8 mouse cellular contexts compared by ENCODE assay signal in the genomic region with DNA sequence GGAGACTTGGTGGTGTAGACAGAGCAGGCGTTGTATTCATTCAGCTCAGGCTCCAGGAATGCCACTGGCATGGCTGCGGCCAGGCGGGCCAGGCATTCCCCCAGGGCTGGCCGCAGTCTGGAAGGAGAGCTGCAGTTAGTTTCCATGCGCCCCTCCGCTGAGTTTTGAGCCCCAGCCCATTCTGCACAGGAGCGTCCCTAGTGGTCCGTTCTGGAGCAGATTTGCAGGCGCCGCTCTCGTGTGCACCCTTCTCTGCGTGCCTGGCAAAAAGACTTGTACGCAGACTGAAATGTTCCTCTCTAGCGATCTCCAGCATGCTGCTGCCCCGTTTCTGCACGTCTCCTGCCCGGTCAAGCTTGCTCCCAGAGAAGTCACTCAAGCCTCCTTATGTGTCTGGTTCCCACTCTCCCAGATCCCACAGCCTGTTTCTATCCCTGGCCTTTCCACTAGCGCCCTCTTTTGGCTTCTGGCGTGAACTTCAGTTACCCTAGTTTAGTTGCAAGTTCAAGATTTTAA.
DNase-seq lines count a peak whose midpoint lies in the region; ATAC-seq and TF ChIP-seq lines count a peak whose summit lies in the region.

No protein-coding gene starts in this region.

- TF ChIP-seq EP300 in heart, adult 2 months (IDR thresholded peaks at IDR 0.05; ENCODE audit: insufficient read depth, low read depth, low read length), result no peak

- no peaks in the 10 kb centered on the region for H3K79me2 ChIP-seq in heart, adult 2 months (replicated peaks; ENCODE audit: control insufficient read depth, insufficient read depth, low read length)

- H3K9me3 ChIP-seq in ES-E14 (ENCODE audit: control insufficient read depth, insufficient read depth, low read depth, low read length), result no peaks in the 10 kb centered on the region
- no peaks in the 10 kb centered on the region for H3K9me3 ChIP-seq in midbrain, embryonic 12.5 days

- no peak overlapping the region for H3K4me3 ChIP-seq in heart, adult 2 months
- H3K4me3 ChIP-seq in ES-E14 (ENCODE audit: insufficient read depth in 1 of 2, low read depth in 1 of 2, low read length in 2 of 2, poor library complexity in 1 of 2, severe bottlenecking in 1 of 2), result peak overlapping the region; percentile 54 to 55; a peak in 3 of 4 replicates
- 0 out of 2 replicates have a peak overlapping the region, but pooled peaks have one; percentile 10 for H3K4me3 ChIP-seq in midbrain, embryonic 12.5 days

- WGBS in heart, adult 2 months, result 7% methylated on average over 19 of the region's 19 CpGs
- 8% methylated on average over 19 of the region's 19 CpGs for WGBS in midbrain, embryonic 12.5 days

- intact Hi-C loops in heart, adult 2 months (cut with DNase I), result no loop called here
- intact Hi-C loops in heart, postnatal 25 days (cut with DNase I), result no loop called here

- in situ Hi-C loops in ES-E14 (cut with MboI; ENCODE audit: low sequenced_read_pairs in 2 of 2, unreplicated experiment in 2 of 2), result no loop called here

- H3K4me2 ChIP-seq in midbrain, embryonic 12.5 days (replicated peaks), result no peak overlapping the region; the same call in 1 of the 2 replicates

- DNase-seq in heart, adult 2 months, result no peak
- DNase-seq in heart, postnatal 25 days (ENCODE audit: low spot score), result no peak
- no peak for DNase-seq in ES-E14 (ENCODE audit: low read depth, low spot score)
- peak; percentile 45 for DNase-seq in fibroblast of lung, adult 2 months (ENCODE audit: low read depth)
- peak; percentile 22 for DNase-seq in kidney, adult 9 months
- no peak for DNase-seq in natural killer cell, adult 2 months (ENCODE audit: low spot score in 2 of 2)
- DNase-seq in cerebellum, adult 9-11 months, result no peak

- no peaks in the 10 kb centered on the region for H3K4me1 ChIP-seq in heart, adult 2 months (ENCODE audit: control insufficient read depth, insufficient read depth, low read length)
- peaks cover 0 to 10% of the 10 kb centered on the region in 2 experiments; a peak in 1 of 4 replicates for H3K4me1 ChIP-seq in ES-E14 (ENCODE audit: control insufficient read depth in 2 of 2, insufficient read depth in 2 of 2, low read length in 2 of 2, poor library complexity in 1 of 2)
- H3K4me1 ChIP-seq in midbrain, embryonic 12.5 days, result no peaks in the 10 kb centered on the region

- H3K27ac ChIP-seq in heart, adult 2 months, result no peak overlapping the region
- H3K27ac ChIP-seq in ES-E14 (ENCODE audit: insufficient read depth, low read depth, low read length, poor library complexity, severe bottlenecking), result no peak overlapping the region
- H3K27ac ChIP-seq in midbrain, embryonic 12.5 days (replicated peaks), result no peak overlapping the region

- H3K36me3 ChIP-seq in heart, adult 2 months (ENCODE audit: control insufficient read depth, insufficient read depth, low read length), result no peaks in the 10 kb centered on the region
- peaks cover 6% of the 10 kb centered on the region; the same call in 1 of the 2 replicates for H3K36me3 ChIP-seq in ES-E14 (ENCODE audit: control insufficient read depth, insufficient read depth, low read length, poor library complexity, severe bottlenecking)
- H3K36me3 ChIP-seq in midbrain, embryonic 12.5 days, result no peaks in the 10 kb centered on the region

- H3K9ac ChIP-seq in heart, adult 2 months (ENCODE audit: low read depth, low read length), result no peak overlapping the region
- peak overlapping the region; percentile 20; the same call in 1 of the 2 replicates for H3K9ac ChIP-seq in ES-E14 (ENCODE audit: insufficient read depth, low read depth, low read length, poor library complexity, severe bottlenecking)
- no peak overlapping the region for H3K9ac ChIP-seq in midbrain, embryonic 12.5 days (replicated peaks)

- TF ChIP-seq CTCF in heart, adult 2 months (IDR thresholded peaks at IDR 0.05), result peak; percentile 60

- no peak for ATAC-seq in midbrain, embryonic 12.5 days (ENCODE audit: low FRiP score, low read depth)

- no peak for TF ChIP-seq POLR2A in heart, adult 2 months (IDR thresholded peaks at IDR 0.05; ENCODE audit: insufficient read depth, low read depth, low read length)

- peaks cover 3% of the 10 kb centered on the region; the same call in 1 of the 2 replicates for H3K27me3 ChIP-seq in heart, adult 2 months (ENCODE audit: control insufficient read depth, insufficient read depth, low read length)
- peaks cover 27% of the 10 kb centered on the region for H3K27me3 ChIP-seq in midbrain, embryonic 12.5 days

TF ChIP-seq in ES-E14, 5 proteins besides CTCF, POLR2A, EP300 and RAD21:
- TF ChIP-seq ZC3H11A (IDR thresholded peaks at IDR 0.05; ENCODE audit: borderline replicate concordance, low read depth, low read length) (no peak), ZNF384 (IDR thresholded peaks at IDR 0.05; ENCODE audit: low read depth, low read length) (no peak), CHD2 (IDR thresholded peaks at IDR 0.05; ENCODE audit: low read depth, low read length) (no peak), MAFK (IDR thresholded peaks at IDR 0.05; ENCODE audit: insufficient read depth, low read depth, low read length) (no peak), HCFC1 (IDR thresholded peaks at IDR 0.05; ENCODE audit: borderline replicate concordance, insufficient read depth, low read length) (no peak)

Comparison
In these comparisons a context has a peak if more than half of its experiments do, and no peak if none do; other contexts are left out.
1. DNase-seq: peak in fibroblast of lung, adult 2 months (single experiment) and kidney, adult 9 months (single experiment); none in heart, adult 2 months (0 of 2), heart, postnatal 25 days (single experiment), ES-E14 (single experiment), natural killer cell, adult 2 months (0 of 2) and cerebellum, adult 9-11 months (single experiment).